Mouse (Mus musculus) heart, embryonic 11.5 days (tissue): Measurements from ENCODE around the gene Cdca5. TPM values are rescaled to one million over a fixed set of nuclear protein-coding genes. Genes with fewer than 3 reads are reported as not detected.

Source experiments
- ATAC-seq: fragments of 200-750 bp; cut with Nextera tagmentation; replicated peaks from 2 replicates; pipeline ENCODE4 v1.8.0; 2017; ENCODE audit warnings: moderate library complexity; ENCODE audit not compliant: insufficient number of reproducible peaks, low FRiP score, low TSS enrichment
- H3K27ac ChIP-seq: fragments of 300-500 bp; sonication (generic); 2 replicates; pipeline ENCODE4 v1.5.1; 2014; ENCODE audit warnings: mild to moderate bottlenecking, low read depth, low read length
- H3K27me3 ChIP-seq: fragments of 300-500 bp; sonication (generic); 2 replicates; pipeline ENCODE4 v1.6.1; 2014; ENCODE audit warnings: mild to moderate bottlenecking, low read length, mixed read lengths; ENCODE audit not compliant: control insufficient read depth, insufficient read depth
- H3K36me3 ChIP-seq: fragments of 300-500 bp; sonication (generic); 2 replicates; pipeline ENCODE4 v1.6.1; 2014; ENCODE audit warnings: mild to moderate bottlenecking, low read length, moderate library complexity, mixed read lengths; ENCODE audit not compliant: control insufficient read depth, insufficient read depth
- H3K4me1 ChIP-seq: fragments of 300-500 bp; sonication (generic); 2 replicates; pipeline ENCODE4 v1.6.1; 2014; ENCODE audit warnings: low read length; ENCODE audit not compliant: control insufficient read depth, insufficient read depth
- H3K4me2 ChIP-seq: fragments of 300-500 bp; sonication (generic); 2 replicates; pipeline ENCODE4 v1.6.1; 2014; ENCODE audit warnings: mild to moderate bottlenecking, moderate library complexity
- H3K4me3 ChIP-seq: fragments of 300-500 bp; sonication (generic); 2 replicates; pipeline ENCODE4 v1.5.1; 2014; ENCODE audit warnings: low read depth, low read length
- H3K9ac ChIP-seq: fragments of 300-500 bp; sonication (generic); 2 replicates; pipeline ENCODE4 v1.6.1; 2014; ENCODE audit warnings: mild to moderate bottlenecking, low read depth, low read length, moderate library complexity
- H3K9me3 ChIP-seq: fragments of 300-500 bp; sonication (generic); replicated peaks from 2 replicates; pipeline ENCODE4 v1.6.1; 2016; ENCODE audit warnings: low read length; ENCODE audit not compliant: control insufficient read depth
- WGBS: fragments of 180-500 bp; shearing (Covaris S2); extraction: QIAGEN DNeasy Blood & Tissue Kit; methylation state at CpG from one replicate; pipeline ENCODE4 v1.1.7; 2014; ENCODE audit not compliant: insufficient replicate concordance; 5-methylcytosine and 5-hydroxymethylcytosine counted together
- polyA plus RNA-seq: library from polyadenylated mRNA; unstranded; fragments of >200 nt; fragmentation: Nextera tagmentation; extraction: Ambion mirVana; gene quantifications from 2 replicates; pipeline ENCODE4 v1.2.1, GENCODE M21; 2014

Gene Cdca5
- polyA plus RNA-seq, 1 experiment from 2014 or later = 33.4 TPM

- no peaks in the 10 kb centered on the region for H3K9me3 ChIP-seq
- WGBS = 30% methylated on average over 5 of the region's 5 CpGs
- peak overlapping the region; percentile 68; the same call in 1 of the 2 replicates for H3K27ac ChIP-seq
- peak overlapping the region; percentile 90 for H3K4me3 ChIP-seq
- no peak for ATAC-seq
- peaks cover 27% of the 10 kb centered on the region for H3K4me1 ChIP-seq
- peaks cover 13% of the 10 kb centered on the region for H3K36me3 ChIP-seq
- H3K9ac ChIP-seq = peak overlapping the region; percentile 96
- H3K4me2 ChIP-seq = peak overlapping the region; percentile 85
- no peaks in the 10 kb centered on the region for H3K27me3 ChIP-seq
These were observed 26.3 kb upstream of the Cdca5 start for GRCm38 (mm10) chr19:6058513-6058912.

- 80% methylated on average over 5 of the region's 5 CpGs for WGBS
- peak overlapping the region; percentile 85 for H3K4me2 ChIP-seq
- no peaks in the 10 kb centered on the region for H3K9me3 ChIP-seq
- H3K4me3 ChIP-seq = peak overlapping the region; percentile 90
- H3K36me3 ChIP-seq = peaks cover 9% of the 10 kb centered on the region
- H3K4me1 ChIP-seq = peaks cover 27% of the 10 kb centered on the region
- no peak overlapping the region for H3K27ac ChIP-seq
- H3K27me3 ChIP-seq = no peaks in the 10 kb centered on the region
- ATAC-seq = no peak
- peak overlapping the region; percentile 96 for H3K9ac ChIP-seq
These were observed 25.8 kb upstream of the Cdca5 start for GRCm38 (mm10) chr19:6058966-6059365.

DNA sequence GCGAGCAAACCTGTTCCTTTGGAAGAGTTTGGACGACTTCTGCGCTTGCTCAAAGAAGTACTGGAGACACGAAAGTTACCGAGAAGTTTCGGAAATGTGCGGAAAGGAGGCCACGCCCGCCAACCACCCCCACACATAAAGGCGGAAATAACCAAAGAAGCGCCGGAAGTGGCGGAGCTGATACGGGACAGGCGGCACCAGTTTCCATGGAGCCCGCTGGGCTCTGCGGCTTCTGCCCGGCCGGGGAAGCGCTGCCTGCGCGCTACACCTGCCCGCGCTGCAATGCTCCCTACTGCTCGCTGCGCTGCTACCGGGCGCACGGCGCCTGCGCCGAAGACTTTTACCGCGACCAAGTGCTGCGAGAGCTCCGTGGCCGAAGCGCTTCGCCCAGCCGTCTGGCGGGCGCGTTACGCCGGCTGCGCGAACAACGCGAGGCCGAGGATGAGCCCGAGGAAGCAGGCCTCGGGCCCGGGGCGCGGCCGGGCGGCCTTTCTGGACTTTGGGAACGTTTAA, 23.7 kb upstream of the Cdca5 start, which contains the start of gene Znhit2:
Gene Znhit2, plus strand, starts transcription at position 172 of the 513 bp plus-strand sequence.
- under 1% methylated on average over 58 of the region's 58 CpGs for WGBS

GRCm38 (mm10) chr19:6061641-6062302, 23.0 kb upstream of the Cdca5 start:
- peaks cover 26% of the 10 kb centered on the region for H3K4me1 ChIP-seq
- peak overlapping the region; percentile 88 for H3K4me3 ChIP-seq
- peak overlapping the region; percentile 98 for H3K27ac ChIP-seq
- 2% methylated on average over 41 of the region's 44 CpGs for WGBS
- H3K4me2 ChIP-seq = peak overlapping the region; percentile 100
- H3K27me3 ChIP-seq = no peaks in the 10 kb centered on the region
- H3K9me3 ChIP-seq = no peaks in the 10 kb centered on the region
- H3K36me3 ChIP-seq = no peaks in the 10 kb centered on the region
- H3K9ac ChIP-seq = peak overlapping the region; percentile 96
- ATAC-seq = no peak

More for the DNA sequence above, 23.7 kb upstream of the Cdca5 start, which contains the start of gene Znhit2:
- H3K27me3 ChIP-seq = no peaks in the 10 kb centered on the region
- H3K4me1 ChIP-seq = peaks cover 27% of the 10 kb centered on the region
- peak within 1 kb of the TSS; percentile 88 for H3K4me3 ChIP-seq
- H3K27ac ChIP-seq = peak within 1 kb of the TSS; percentile 98
- H3K9ac ChIP-seq = peak within 1 kb of the TSS; percentile 96
- H3K36me3 ChIP-seq = no peaks in the 10 kb centered on the region
- H3K4me2 ChIP-seq = peak within 1 kb of the TSS; percentile 100
- no peaks in the 10 kb centered on the region for H3K9me3 ChIP-seq
- ATAC-seq = peak; percentile 50

DNA sequence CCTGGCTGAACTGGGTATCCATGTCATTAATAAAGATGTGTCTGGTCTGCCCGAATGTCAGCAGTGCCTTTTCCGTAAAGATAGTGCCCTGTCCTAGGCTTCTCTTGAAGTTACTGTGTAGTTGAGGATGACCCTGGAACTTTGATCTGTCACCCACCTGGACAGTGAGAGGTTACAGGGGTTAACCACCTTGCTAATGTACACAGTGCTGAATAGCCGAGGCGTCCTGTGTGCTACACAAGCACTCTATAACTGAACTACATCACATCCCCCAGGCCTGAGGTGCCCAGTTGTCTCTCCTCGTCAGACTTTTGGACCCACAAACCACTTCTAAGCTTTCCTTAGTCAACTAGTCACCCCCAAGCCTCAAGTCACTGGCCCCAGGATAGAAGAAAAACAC, 22.4 kb upstream of the Cdca5 start:
- Histone ChIP-seq H3K4me1 (peaks cover 30% of the 10 kb centered on the region), H3K27me3 (no peaks in the 10 kb centered on the region), H3K4me2 (peak overlapping the region; percentile 100), H3K4me3 (peak overlapping the region; percentile 88), H3K9me3 (no peaks in the 10 kb centered on the region), H3K9ac (peak overlapping the region; percentile 96), H3K36me3 (no peaks in the 10 kb centered on the region), H3K27ac (no peak overlapping the region)
- ATAC-seq = no peak
- WGBS = 65% methylated on average over 5 of the region's 5 CpGs

- no peaks in the 10 kb centered on the region for H3K9me3 ChIP-seq
- H3K9ac ChIP-seq = no peak overlapping the region; the same call in 1 of the 2 replicates
These were observed 21.7 kb upstream of the Cdca5 start for GRCm38 (mm10) chr19:6063081-6063480.

GRCm38 (mm10) chr19:6066571-6066970, 18.2 kb upstream of the Cdca5 start:
- Histone ChIP-seq H3K27me3 (no peaks in the 10 kb centered on the region), H3K4me1 (peaks cover 31% of the 10 kb centered on the region), H3K9ac (peak overlapping the region; percentile 71), H3K4me3 (peak overlapping the region; percentile 52), H3K36me3 (peaks cover 17% of the 10 kb centered on the region), H3K4me2 (peak overlapping the region; percentile 99), H3K27ac (no peak overlapping the region; the same call in 1 of the 2 replicates), H3K9me3 (no peaks in the 10 kb centered on the region)
- WGBS = 33% methylated on average over 5 of the region's 5 CpGs
- 0 out of 2 replicates have a peak, but pooled peaks have one; percentile 0 for ATAC-seq

More at GRCm38 (mm10) chr19:6063081-6063480, 21.7 kb upstream of the Cdca5 start:
- peaks cover 34% of the 10 kb centered on the region for H3K4me1 ChIP-seq
- no peaks in the 10 kb centered on the region for H3K27me3 ChIP-seq
- H3K4me2 ChIP-seq = no peak overlapping the region
- WGBS = 94% methylated on average over 6 of the region's 6 CpGs
- H3K36me3 ChIP-seq = no peaks in the 10 kb centered on the region
- H3K27ac ChIP-seq = no peak overlapping the region
- H3K4me3 ChIP-seq = no peak overlapping the region
- no peak for ATAC-seq

DNA sequence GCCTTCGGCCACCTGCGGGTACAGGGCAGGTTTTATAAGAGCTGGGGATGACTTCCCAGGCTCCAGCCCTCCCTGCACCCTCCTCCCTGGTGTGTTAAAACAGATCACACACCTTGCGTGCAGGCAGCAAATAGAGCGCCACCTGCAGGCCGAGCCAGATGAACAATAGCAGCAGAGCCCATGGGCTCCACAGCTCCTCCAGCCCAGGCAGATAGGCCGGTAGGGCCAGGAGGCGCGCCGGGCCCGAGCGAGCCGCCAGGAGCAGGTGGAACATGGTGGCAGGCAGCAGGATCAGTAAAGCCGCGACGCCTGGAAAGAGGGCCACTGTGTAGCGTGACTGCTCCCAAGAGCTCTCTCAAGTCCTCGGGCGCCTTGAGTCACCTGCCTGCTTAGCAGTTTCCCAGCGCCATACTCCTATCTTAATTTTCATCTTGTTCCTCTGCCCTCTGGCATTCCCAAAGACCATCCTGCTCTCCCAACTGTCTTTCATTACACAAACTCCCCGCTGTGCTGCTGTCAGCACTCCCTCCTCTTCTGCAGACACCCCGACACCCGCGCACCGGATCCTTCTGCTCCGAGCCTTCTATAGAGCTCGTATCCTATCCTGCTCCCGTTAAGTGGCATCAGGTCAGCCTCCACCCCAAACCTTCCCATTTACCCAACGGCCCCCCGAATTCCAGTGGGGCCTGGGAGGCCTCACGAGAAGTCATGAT, 17.6 kb upstream of the Cdca5 start:
- 2% methylated on average over 30 of the region's 30 CpGs for WGBS
- Histone ChIP-seq H3K4me3 (peak overlapping the region; percentile 52), H3K4me2 (peak overlapping the region; percentile 99), H3K36me3 (peaks cover 17% of the 10 kb centered on the region), H3K9me3 (no peaks in the 10 kb centered on the region), H3K9ac (peak overlapping the region; percentile 71), H3K27ac (peak overlapping the region; percentile 57), H3K27me3 (no peaks in the 10 kb centered on the region), H3K4me1 (peaks cover 25% of the 10 kb centered on the region)
- ATAC-seq = peak; percentile 43
